Mouse (Mus musculus): ENCODE results near the gene 4930512M02Rik. TPM values are rescaled to one million over a fixed set of nuclear protein-coding genes. Genes with fewer than 3 reads are reported as not detected.
"Not testable (repeated sequence)": the region's sequence is repeated elsewhere in the genome, so short reads cannot be mapped to it uniquely, and the experiment has no call there.

4930512M02Rik gene
- not detected in 2 replicates for polyA plus RNA-seq (2015; fragmentation: Nextera tagmentation; extraction: Ambion mirVana)

- not testable (repeated sequence) for H3K9ac ChIP-seq (replicated peaks; ENCODE audit: low read depth, low read length); ATAC-seq; H3K27ac ChIP-seq (ENCODE audit: low read length); H3K4me1 ChIP-seq (replicated peaks; ENCODE audit: control insufficient read depth, insufficient read depth, low read length); H3K4me3 ChIP-seq (replicated peaks; ENCODE audit: low read length); H3K36me3 ChIP-seq (ENCODE audit: control insufficient read depth, insufficient read depth); H3K4me2 ChIP-seq (ENCODE audit: low read length); H3K9me3 ChIP-seq (ENCODE audit: control insufficient read depth, low read length); H3K27me3 ChIP-seq (replicated peaks; ENCODE audit: control insufficient read depth, insufficient read depth, low read length)
- WGBS = 72% methylated on average over 1 of the region's 4 CpGs
These were observed at the start of gene 4930512M02Rik for GRCm38 (mm10) chr11:11627735-11628134. Gene 4930512M02Rik, minus strand, starts transcription at chr11:11627835.

DNA sequence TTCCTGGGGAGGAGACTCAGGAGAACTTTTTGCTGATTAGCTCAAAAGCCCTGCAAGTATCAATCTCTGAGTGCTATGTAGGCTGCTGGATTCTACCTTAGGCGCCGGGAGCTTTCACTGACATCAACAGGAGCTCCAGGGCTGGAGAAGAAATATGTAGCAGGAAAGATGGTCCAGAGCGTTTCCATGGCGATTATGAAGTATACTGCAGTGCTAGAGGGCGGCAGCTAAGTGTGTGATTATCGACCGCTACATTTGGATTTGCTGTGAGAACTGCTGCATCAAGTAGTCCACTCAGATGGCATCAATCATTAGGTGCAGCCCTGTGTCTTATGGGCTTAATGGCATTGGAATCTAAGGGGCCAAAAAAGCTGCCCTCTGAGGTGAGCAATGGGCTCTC lies 49.5 kb upstream of the 4930512M02Rik start:
- no peak overlapping the region for H3K27ac ChIP-seq (ENCODE audit: low read length)
- no peak overlapping the region for H3K4me3 ChIP-seq (replicated peaks; ENCODE audit: low read length)
- H3K27me3 ChIP-seq (replicated peaks; ENCODE audit: control insufficient read depth, insufficient read depth, low read length) = no peaks in the 10 kb centered on the region
- no peak overlapping the region for H3K4me2 ChIP-seq (ENCODE audit: low read length)
- H3K4me1 ChIP-seq (replicated peaks; ENCODE audit: control insufficient read depth, insufficient read depth, low read length) = no peaks in the 10 kb centered on the region
- H3K9me3 ChIP-seq (ENCODE audit: control insufficient read depth, low read length) = no peaks in the 10 kb centered on the region
- WGBS = 84% methylated on average over 7 of the region's 7 CpGs
- H3K9ac ChIP-seq (replicated peaks; ENCODE audit: low read depth, low read length) = no peak overlapping the region
- H3K36me3 ChIP-seq (ENCODE audit: control insufficient read depth, insufficient read depth) = no peaks in the 10 kb centered on the region
- ATAC-seq = no peak

DNA sequence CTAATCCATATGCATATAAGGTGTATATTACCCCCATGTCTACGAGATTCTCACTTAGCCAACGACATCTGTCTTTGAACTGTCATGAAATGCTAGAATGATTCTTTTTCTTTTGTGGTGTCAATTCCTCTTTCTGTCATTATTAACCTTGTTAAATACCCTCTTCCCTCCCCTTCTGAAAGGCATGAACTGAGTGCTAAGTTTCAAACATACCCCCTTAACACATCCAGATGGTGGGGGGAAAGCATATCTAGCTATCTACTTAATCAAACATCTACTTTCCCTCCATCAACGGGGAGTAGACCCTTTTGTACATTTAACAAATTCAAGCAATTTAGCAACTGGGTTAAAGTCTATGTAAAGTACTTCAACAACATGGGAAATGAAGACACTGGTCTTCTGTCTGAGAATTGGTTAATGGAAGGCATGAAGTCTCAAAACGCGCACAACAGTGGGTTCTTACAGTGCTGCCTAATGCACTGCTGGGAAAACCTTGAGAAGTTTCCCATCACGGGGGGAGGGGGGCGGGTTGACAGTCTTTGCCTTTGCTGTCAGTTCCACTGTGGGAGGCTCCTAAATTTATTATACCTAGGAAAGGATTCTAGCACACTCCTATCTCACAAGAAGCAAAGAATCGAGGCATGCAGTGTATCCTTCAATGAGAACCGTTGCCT lies 48.6 kb upstream of the 4930512M02Rik start:
- no peaks in the 10 kb centered on the region for H3K27me3 ChIP-seq (replicated peaks; ENCODE audit: control insufficient read depth, insufficient read depth, low read length)
- H3K4me1 ChIP-seq (replicated peaks; ENCODE audit: control insufficient read depth, insufficient read depth, low read length) = no peaks in the 10 kb centered on the region
- H3K4me3 ChIP-seq (replicated peaks; ENCODE audit: low read length) = no peak overlapping the region
- H3K36me3 ChIP-seq (ENCODE audit: control insufficient read depth, insufficient read depth) = no peaks in the 10 kb centered on the region
- peak; percentile 68 for ATAC-seq
- H3K27ac ChIP-seq (ENCODE audit: low read length) = no peak overlapping the region
- WGBS = 84% methylated on average over 9 of the region's 9 CpGs
- H3K9me3 ChIP-seq (ENCODE audit: control insufficient read depth, low read length) = no peaks in the 10 kb centered on the region
- no peak overlapping the region for H3K4me2 ChIP-seq (ENCODE audit: low read length)
- no peak overlapping the region for H3K9ac ChIP-seq (replicated peaks; ENCODE audit: low read depth, low read length)

- Histone ChIP-seq H3K9me3 (ENCODE audit: control insufficient read depth, low read length) (no peaks in the 10 kb centered on the region), H3K27me3 (replicated peaks; ENCODE audit: control insufficient read depth, insufficient read depth, low read length) (no peaks in the 10 kb centered on the region), H3K9ac (replicated peaks; ENCODE audit: low read depth, low read length) (no peak overlapping the region), H3K4me3 (replicated peaks; ENCODE audit: low read length) (no peak overlapping the region), H3K4me2 (ENCODE audit: low read length) (no peak overlapping the region), H3K4me1 (replicated peaks; ENCODE audit: control insufficient read depth, insufficient read depth, low read length) (no peaks in the 10 kb centered on the region), H3K27ac (ENCODE audit: low read length) (no peak overlapping the region), H3K36me3 (ENCODE audit: control insufficient read depth, insufficient read depth) (no peaks in the 10 kb centered on the region)
- ATAC-seq = no peak
These were observed 47.4 kb upstream of the 4930512M02Rik start for GRCm38 (mm10) chr11:11675063-11675462.

DNA sequence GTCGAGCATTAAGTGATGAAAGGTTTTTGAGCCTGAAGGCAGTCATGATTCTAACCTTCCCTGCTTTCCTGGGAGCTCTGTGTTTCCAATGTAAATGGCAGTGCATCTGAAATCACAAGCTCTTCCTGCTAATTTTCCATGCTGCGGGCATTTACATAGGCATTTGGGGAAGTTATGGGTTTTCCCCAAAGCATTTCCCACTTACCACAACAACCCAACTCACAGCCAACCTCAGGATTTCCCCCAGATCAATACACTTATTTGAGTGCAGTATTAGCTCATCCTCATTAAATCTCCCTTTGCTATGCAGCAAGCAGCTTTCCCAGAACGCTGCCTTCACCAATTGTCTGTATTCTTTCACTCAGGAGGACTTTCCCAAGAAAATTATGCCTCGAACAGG lies 45.3 kb upstream of the 4930512M02Rik start:
- no peak overlapping the region for H3K9ac ChIP-seq (replicated peaks; ENCODE audit: low read depth, low read length)
- H3K9me3 ChIP-seq (ENCODE audit: control insufficient read depth, low read length) = no peaks in the 10 kb centered on the region
- H3K4me2 ChIP-seq (ENCODE audit: low read length) = no peak overlapping the region
- no peak for ATAC-seq
- WGBS = 67% methylated on average over 4 of the region's 4 CpGs
- no peaks in the 10 kb centered on the region for H3K27me3 ChIP-seq (replicated peaks; ENCODE audit: control insufficient read depth, insufficient read depth, low read length)
- H3K4me3 ChIP-seq (replicated peaks; ENCODE audit: low read length) = no peak overlapping the region
- no peaks in the 10 kb centered on the region for H3K36me3 ChIP-seq (ENCODE audit: control insufficient read depth, insufficient read depth)
- H3K27ac ChIP-seq (ENCODE audit: low read length) = no peak overlapping the region
- H3K4me1 ChIP-seq (replicated peaks; ENCODE audit: control insufficient read depth, insufficient read depth, low read length) = no peaks in the 10 kb centered on the region

DNA sequence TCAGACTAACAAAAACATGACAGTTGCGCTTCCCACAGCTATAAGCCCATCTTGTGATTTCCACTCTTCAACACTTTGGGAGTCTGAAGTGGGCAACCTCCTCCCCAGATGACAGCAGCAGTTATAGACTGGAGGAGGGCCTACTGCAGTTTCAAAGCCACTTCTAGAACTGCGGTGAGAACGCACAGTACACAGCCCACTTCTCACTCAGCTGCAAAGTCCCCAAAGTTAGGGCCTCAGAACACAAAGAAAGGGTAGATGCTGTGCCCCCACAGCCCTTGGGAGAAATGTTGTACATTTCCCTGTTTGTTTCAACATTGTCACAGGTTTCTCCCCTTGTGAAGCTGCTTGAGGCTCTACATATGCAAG lies 40.3 kb upstream of the 4930512M02Rik start:
- WGBS = 98% methylated on average over 3 of the region's 3 CpGs

GRCm38 (mm10) chr11:11667254-11667921 lies 39.8 kb upstream of the 4930512M02Rik start:
- Histone ChIP-seq H3K27me3 (replicated peaks; ENCODE audit: control insufficient read depth, insufficient read depth, low read length) (no peaks in the 10 kb centered on the region), H3K36me3 (ENCODE audit: control insufficient read depth, insufficient read depth) (no peaks in the 10 kb centered on the region), H3K4me3 (replicated peaks; ENCODE audit: low read length) (no peak overlapping the region), H3K27ac (ENCODE audit: low read length) (no peak overlapping the region), H3K4me1 (replicated peaks; ENCODE audit: control insufficient read depth, insufficient read depth, low read length) (no peaks in the 10 kb centered on the region), H3K9ac (replicated peaks; ENCODE audit: low read depth, low read length) (no peak overlapping the region), H3K4me2 (ENCODE audit: low read length) (no peak overlapping the region), H3K9me3 (ENCODE audit: control insufficient read depth, low read length) (no peaks in the 10 kb centered on the region)
- 89% methylated on average over 4 of the region's 4 CpGs for WGBS
- no peak for ATAC-seq

More for the DNA sequence above, 40.3 kb upstream of the 4930512M02Rik start:
- Histone ChIP-seq H3K27me3 (replicated peaks; ENCODE audit: control insufficient read depth, insufficient read depth, low read length) (no peaks in the 10 kb centered on the region), H3K27ac (ENCODE audit: low read length) (no peak overlapping the region), H3K4me2 (ENCODE audit: low read length) (no peak overlapping the region), H3K36me3 (ENCODE audit: control insufficient read depth, insufficient read depth) (no peaks in the 10 kb centered on the region), H3K9me3 (ENCODE audit: control insufficient read depth, low read length) (no peaks in the 10 kb centered on the region), H3K4me1 (replicated peaks; ENCODE audit: control insufficient read depth, insufficient read depth, low read length) (no peaks in the 10 kb centered on the region), H3K9ac (replicated peaks; ENCODE audit: low read depth, low read length) (no peak overlapping the region), H3K4me3 (replicated peaks; ENCODE audit: low read length) (no peak overlapping the region)
- no peak for ATAC-seq

GRCm38 (mm10) chr11:11660651-11661050 lies 33.0 kb upstream of the 4930512M02Rik start:
- no peaks in the 10 kb centered on the region for H3K4me1 ChIP-seq (replicated peaks; ENCODE audit: control insufficient read depth, insufficient read depth, low read length)
- no peak overlapping the region for H3K9ac ChIP-seq (replicated peaks; ENCODE audit: low read depth, low read length)
- H3K9me3 ChIP-seq (ENCODE audit: control insufficient read depth, low read length) = no peaks in the 10 kb centered on the region
- ATAC-seq = no peak
- no peaks in the 10 kb centered on the region for H3K27me3 ChIP-seq (replicated peaks; ENCODE audit: control insufficient read depth, insufficient read depth, low read length)
- H3K4me2 ChIP-seq (ENCODE audit: low read length) = no peak overlapping the region
- H3K36me3 ChIP-seq (ENCODE audit: control insufficient read depth, insufficient read depth) = no peaks in the 10 kb centered on the region
- H3K4me3 ChIP-seq (replicated peaks; ENCODE audit: low read length) = no peak overlapping the region
- 96% methylated on average over 4 of the region's 4 CpGs for WGBS
- no peak overlapping the region for H3K27ac ChIP-seq (ENCODE audit: low read length)

DNA sequence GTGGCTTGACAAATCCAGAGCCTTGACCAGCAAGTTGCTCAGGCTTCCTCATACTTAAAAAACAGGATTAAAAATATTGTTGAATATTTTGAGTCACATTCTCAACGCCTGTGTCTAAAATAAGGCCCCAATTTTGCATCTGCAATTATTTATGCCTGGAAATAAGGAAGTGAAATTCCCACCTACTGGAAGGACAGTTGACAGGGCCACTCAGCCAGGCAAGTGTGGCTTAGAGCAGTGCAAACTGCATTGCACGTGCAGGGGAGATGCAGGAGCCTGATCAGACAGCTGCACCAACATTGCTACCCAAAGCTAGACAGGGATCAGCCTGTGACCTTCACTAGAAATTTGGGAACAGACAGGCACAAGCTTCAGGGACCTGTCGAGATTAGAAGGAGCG lies 31.2 kb upstream of the 4930512M02Rik start:
- ATAC-seq = no peak
- H3K36me3 ChIP-seq (ENCODE audit: control insufficient read depth, insufficient read depth) = no peaks in the 10 kb centered on the region
- no peak overlapping the region for H3K9ac ChIP-seq (replicated peaks; ENCODE audit: low read depth, low read length)
- 78% methylated on average over 4 of the region's 4 CpGs for WGBS
- no peaks in the 10 kb centered on the region for H3K27me3 ChIP-seq (replicated peaks; ENCODE audit: control insufficient read depth, insufficient read depth, low read length)
- no peak overlapping the region for H3K4me3 ChIP-seq (replicated peaks; ENCODE audit: low read length)
- no peaks in the 10 kb centered on the region for H3K4me1 ChIP-seq (replicated peaks; ENCODE audit: control insufficient read depth, insufficient read depth, low read length)
- no peaks in the 10 kb centered on the region for H3K9me3 ChIP-seq (ENCODE audit: control insufficient read depth, low read length)
- no peak overlapping the region for H3K27ac ChIP-seq (ENCODE audit: low read length)
- H3K4me2 ChIP-seq (ENCODE audit: low read length) = no peak overlapping the region
